Mouse (Mus musculus): ENCODE results near the gene Specc1l. TPM values are rescaled to one million over a fixed set of nuclear protein-coding genes. Genes with fewer than 3 reads are reported as not detected.

Specc1l gene
- polyA plus RNA-seq, 1 experiment from 2014 or later: 48.2 TPM

GRCm38 (mm10) chr10:75312361-75312760 lies 100.5 kb downstream of the Specc1l start:
- ATAC-seq (ENCODE audit: low read depth): no peak
- WGBS: 78% methylated on average over 7 of the region's 7 CpGs
- Histone ChIP-seq H3K27me3 (ENCODE audit: control insufficient read depth, insufficient read depth, low read depth, low read length) (no peaks in the 10 kb centered on the region), H3K4me3 (ENCODE audit: low read length) (no peak overlapping the region), H3K27ac (ENCODE audit: low read length) (no peak overlapping the region), H3K9me3 (ENCODE audit: control insufficient read depth, low read length) (no peaks in the 10 kb centered on the region), H3K4me2 (ENCODE audit: low read depth, low read length) (no peak overlapping the region), H3K36me3 (ENCODE audit: control insufficient read depth, insufficient read depth, low read length) (peaks cover 21% of the 10 kb centered on the region), H3K9ac (ENCODE audit: low read length) (no peak overlapping the region), H3K4me1 (replicated peaks; ENCODE audit: control insufficient read depth, insufficient read depth, low read length) (peaks cover 24% of the 10 kb centered on the region)

- Histone ChIP-seq H3K27ac (ENCODE audit: low read length) (peak overlapping the region; percentile 48), H3K9me3 (ENCODE audit: control insufficient read depth, low read length) (no peaks in the 10 kb centered on the region), H3K36me3 (ENCODE audit: control insufficient read depth, insufficient read depth, low read length) (peaks cover 7% of the 10 kb centered on the region; the same call in 1 of the 2 replicates), H3K4me3 (ENCODE audit: low read length) (no peak overlapping the region), H3K4me2 (ENCODE audit: low read depth, low read length) (no peak overlapping the region), H3K9ac (ENCODE audit: low read length) (no peak overlapping the region), H3K4me1 (replicated peaks; ENCODE audit: control insufficient read depth, insufficient read depth, low read length) (peaks cover 24% of the 10 kb centered on the region), H3K27me3 (ENCODE audit: control insufficient read depth, insufficient read depth, low read depth, low read length) (peaks cover 6% of the 10 kb centered on the region; the same call in 1 of the 2 replicates)
- 43% methylated on average over 6 of the region's 6 CpGs for WGBS
- peak; percentile 41 for ATAC-seq (ENCODE audit: low read depth)
These were observed 102.5 kb downstream of the Specc1l start for GRCm38 (mm10) chr10:75314190-75314980.

- Histone ChIP-seq H3K36me3 (ENCODE audit: control insufficient read depth, insufficient read depth, low read length) (no peaks in the 10 kb centered on the region; the same call in 1 of the 2 replicates), H3K4me1 (replicated peaks; ENCODE audit: control insufficient read depth, insufficient read depth, low read length) (peaks cover 24% of the 10 kb centered on the region), H3K4me2 (ENCODE audit: low read depth, low read length) (no peak overlapping the region), H3K27ac (ENCODE audit: low read length) (no peak overlapping the region), H3K9me3 (ENCODE audit: control insufficient read depth, low read length) (no peaks in the 10 kb centered on the region), H3K9ac (ENCODE audit: low read length) (no peak overlapping the region), H3K4me3 (ENCODE audit: low read length) (no peak overlapping the region), H3K27me3 (ENCODE audit: control insufficient read depth, insufficient read depth, low read depth, low read length) (peaks cover 6% of the 10 kb centered on the region; the same call in 1 of the 2 replicates)
- WGBS: 72% methylated on average over 8 of the region's 8 CpGs
- ATAC-seq (ENCODE audit: low read depth): no peak
These were observed 103.9 kb downstream of the Specc1l start for GRCm38 (mm10) chr10:75315756-75316155.

GRCm38 (mm10) chr10:75316472-75316871 lies 104.6 kb downstream of the Specc1l start:
- H3K36me3 ChIP-seq (ENCODE audit: control insufficient read depth, insufficient read depth, low read length): no peaks in the 10 kb centered on the region; the same call in 1 of the 2 replicates
- peak overlapping the region; percentile 68 for H3K9ac ChIP-seq (ENCODE audit: low read length)
- WGBS: 3% methylated on average over 9 of the region's 9 CpGs
- no peaks in the 10 kb centered on the region for H3K9me3 ChIP-seq (ENCODE audit: control insufficient read depth, low read length)
- peak; percentile 34 for ATAC-seq (ENCODE audit: low read depth)
- H3K27ac ChIP-seq (ENCODE audit: low read length): no peak overlapping the region
- H3K27me3 ChIP-seq (ENCODE audit: control insufficient read depth, insufficient read depth, low read depth, low read length): peaks cover 6% of the 10 kb centered on the region; the same call in 1 of the 2 replicates
- peaks cover 24% of the 10 kb centered on the region for H3K4me1 ChIP-seq (replicated peaks; ENCODE audit: control insufficient read depth, insufficient read depth, low read length)
- peak overlapping the region; percentile 57 for H3K4me3 ChIP-seq (ENCODE audit: low read length)
- peak overlapping the region; percentile 81 for H3K4me2 ChIP-seq (ENCODE audit: low read depth, low read length)

- peaks cover 24% of the 10 kb centered on the region for H3K4me1 ChIP-seq (replicated peaks; ENCODE audit: control insufficient read depth, insufficient read depth, low read length)
- peak within 1 kb of the TSS; percentile 34 for H3K27ac ChIP-seq (ENCODE audit: low read length)
- H3K9me3 ChIP-seq (ENCODE audit: control insufficient read depth, low read length): no peaks in the 10 kb centered on the region
- no peak for ATAC-seq (ENCODE audit: low read depth)
- peaks cover 6% of the 10 kb centered on the region; the same call in 1 of the 2 replicates for H3K27me3 ChIP-seq (ENCODE audit: control insufficient read depth, insufficient read depth, low read depth, low read length)
- WGBS: 3% methylated on average over 4 of the region's 4 CpGs
- H3K36me3 ChIP-seq (ENCODE audit: control insufficient read depth, insufficient read depth, low read length): no peaks in the 10 kb centered on the region
- H3K4me3 ChIP-seq (ENCODE audit: low read length): peak within 1 kb of the TSS; percentile 57
- H3K4me2 ChIP-seq (ENCODE audit: low read depth, low read length): peak within 1 kb of the TSS; percentile 81
- peak within 1 kb of the TSS; percentile 68 for H3K9ac ChIP-seq (ENCODE audit: low read length)
These were observed 104.8 kb downstream of the Specc1l start, which contains the start of gene Adora2a for GRCm38 (mm10) chr10:75316872-75316907. TSS of gene Adora2a (plus strand) at chr10:75316877.

- Histone ChIP-seq H3K4me2 (ENCODE audit: low read depth, low read length) (peak overlapping the region; percentile 81), H3K27ac (ENCODE audit: low read length) (peak overlapping the region; percentile 34), H3K36me3 (ENCODE audit: control insufficient read depth, insufficient read depth, low read length) (no peaks in the 10 kb centered on the region), H3K4me3 (ENCODE audit: low read length) (peak overlapping the region; percentile 57), H3K9me3 (ENCODE audit: control insufficient read depth, low read length) (no peaks in the 10 kb centered on the region), H3K4me1 (replicated peaks; ENCODE audit: control insufficient read depth, insufficient read depth, low read length) (peaks cover 24% of the 10 kb centered on the region), H3K27me3 (ENCODE audit: control insufficient read depth, insufficient read depth, low read depth, low read length) (peaks cover 6% of the 10 kb centered on the region; the same call in 1 of the 2 replicates), H3K9ac (ENCODE audit: low read length) (peak overlapping the region; percentile 68)
- ATAC-seq (ENCODE audit: low read depth): peak; percentile 81
- WGBS: under 1% methylated on average over 75 of the region's 81 CpGs
These were observed 105.3 kb downstream of the Specc1l start for GRCm38 (mm10) chr10:75316908-75317761.

- no peaks in the 10 kb centered on the region for H3K9me3 ChIP-seq (ENCODE audit: control insufficient read depth, low read length)
- WGBS: 81% methylated on average over 6 of the region's 6 CpGs
- H3K4me2 ChIP-seq (ENCODE audit: low read depth, low read length): peak overlapping the region; percentile 81
- peaks cover 6% of the 10 kb centered on the region; the same call in 1 of the 2 replicates for H3K27me3 ChIP-seq (ENCODE audit: control insufficient read depth, insufficient read depth, low read depth, low read length)
- H3K4me1 ChIP-seq (replicated peaks; ENCODE audit: control insufficient read depth, insufficient read depth, low read length): peaks cover 29% of the 10 kb centered on the region
- ATAC-seq (ENCODE audit: low read depth): no peak
- no peak overlapping the region; the same call in 1 of the 2 replicates for H3K9ac ChIP-seq (ENCODE audit: low read length)
- H3K4me3 ChIP-seq (ENCODE audit: low read length): peak overlapping the region; percentile 57
- no peaks in the 10 kb centered on the region for H3K36me3 ChIP-seq (ENCODE audit: control insufficient read depth, insufficient read depth, low read length)
- H3K27ac ChIP-seq (ENCODE audit: low read length): no peak overlapping the region
These were observed 106.3 kb downstream of the Specc1l start for GRCm38 (mm10) chr10:75318206-75318605.

- Histone ChIP-seq H3K36me3 (ENCODE audit: control insufficient read depth, insufficient read depth, low read length) (no peaks in the 10 kb centered on the region), H3K27me3 (ENCODE audit: control insufficient read depth, insufficient read depth, low read depth, low read length) (peaks cover 6% of the 10 kb centered on the region; the same call in 1 of the 2 replicates), H3K4me1 (replicated peaks; ENCODE audit: control insufficient read depth, insufficient read depth, low read length) (peaks cover 26% of the 10 kb centered on the region), H3K9me3 (ENCODE audit: control insufficient read depth, low read length) (no peaks in the 10 kb centered on the region), H3K4me3 (ENCODE audit: low read length) (no peak overlapping the region), H3K4me2 (ENCODE audit: low read depth, low read length) (no peak overlapping the region), H3K27ac (ENCODE audit: low read length) (no peak overlapping the region), H3K9ac (ENCODE audit: low read length) (no peak overlapping the region)
- 65% methylated on average over 4 of the region's 4 CpGs for WGBS
- no peak for ATAC-seq (ENCODE audit: low read depth)
These were observed 108.4 kb downstream of the Specc1l start for GRCm38 (mm10) chr10:75320321-75320720.

- H3K9me3 ChIP-seq (ENCODE audit: control insufficient read depth, low read length): no peaks in the 10 kb centered on the region
- H3K27me3 ChIP-seq (ENCODE audit: control insufficient read depth, insufficient read depth, low read depth, low read length): peaks cover under 1% of the 10 kb centered on the region; the same call in 1 of the 2 replicates
- no peak overlapping the region for H3K9ac ChIP-seq (ENCODE audit: low read length)
- H3K4me3 ChIP-seq (ENCODE audit: low read length): no peak overlapping the region
- no peaks in the 10 kb centered on the region for H3K36me3 ChIP-seq (ENCODE audit: control insufficient read depth, insufficient read depth, low read length)
- ATAC-seq (ENCODE audit: low read depth): no peak
- no peak overlapping the region for H3K4me2 ChIP-seq (ENCODE audit: low read depth, low read length)
- H3K27ac ChIP-seq (ENCODE audit: low read length): no peak overlapping the region
- H3K4me1 ChIP-seq (replicated peaks; ENCODE audit: control insufficient read depth, insufficient read depth, low read length): peaks cover 29% of the 10 kb centered on the region
- whole genome bisulfite sequencing: 53% methylated on average over 6 of the region's 6 CpGs
These were observed 111.1 kb downstream of the Specc1l start for GRCm38 (mm10) chr10:75322966-75323365.

Data from lung, embryonic 16.5 days (tissue).